Mouse (Mus musculus) hindbrain, embryonic 10.5 days (tissue): ENCODE measurements around the gene Zfp740. TPM values are rescaled to one million over a fixed set of nuclear protein-coding genes. Genes with fewer than 3 reads are reported as not detected.
"Not testable (repeated sequence)": the region's sequence is repeated elsewhere in the genome, so short reads cannot be mapped to it uniquely, and the experiment has no call there.

Source experiments
- DNase-seq: peaks from one replicate; pipeline ENCODE4 v3.0.0-alpha.2; 2017; ENCODE audit warnings: low spot score
- H3K27ac ChIP-seq: fragments of 300-500 bp; sonication (generic); 2 replicates; pipeline ENCODE4 v1.5.1; 2016; ENCODE audit warnings: mild to moderate bottlenecking, moderate library complexity
- H3K27me3 ChIP-seq: fragments of 300-500 bp; sonication (generic); 2 replicates; pipeline ENCODE4 v1.6.1; 2016; ENCODE audit warnings: mild to moderate bottlenecking; ENCODE audit not compliant: poor library complexity, insufficient read depth, severe bottlenecking
- H3K36me3 ChIP-seq: fragments of 300-500 bp; sonication (generic); 2 replicates; pipeline ENCODE4 v1.6.1; 2016; ENCODE audit warnings: mild to moderate bottlenecking, moderate library complexity
- H3K4me1 ChIP-seq: fragments of 300-500 bp; sonication (generic); replicated peaks from 2 replicates; pipeline ENCODE4 v1.6.1; 2016; ENCODE audit warnings: mild to moderate bottlenecking
- H3K4me3 ChIP-seq: fragments of 300-500 bp; sonication (generic); 2 replicates; pipeline ENCODE4 v1.5.1; 2016; ENCODE audit warnings: mild to moderate bottlenecking, moderate library complexity
- H3K9me3 ChIP-seq: fragments of 300-500 bp; sonication (generic); 2 replicates; pipeline ENCODE4 v1.6.1; 2016; ENCODE audit warnings: mild to moderate bottlenecking, moderate library complexity
- WGBS: fragments of 180-500 bp; shearing (Covaris S2); methylation state at CpG from one replicate; pipeline ENCODE4 v1.1.7; 2016; 5-methylcytosine and 5-hydroxymethylcytosine counted together
- polyA plus RNA-seq: library from polyadenylated mRNA; unstranded; fragments of >200 nt; fragmentation: Nextera tagmentation; extraction: Ambion mirVana; gene quantifications from 2 replicates; pipeline ENCODE4 v1.2.1, GENCODE M21; 2016

Zfp740 gene
- 61.8 and 67.1 TPM in 2 replicates for polyA plus RNA-seq

GRCm38 (mm10) chr15:102202971-102203834, at the start of gene Zfp740:
TSS of gene Zfp740 (plus strand) at chr15:102203249.
- peak within 1 kb of the TSS; percentile 86 for H3K4me3 ChIP-seq
- peak; percentile 97 for DNase-seq
- no peaks in the 10 kb centered on the region for H3K9me3 ChIP-seq
- peaks cover 28% of the 10 kb centered on the region for H3K4me1 ChIP-seq
- no peaks in the 10 kb centered on the region for H3K27me3 ChIP-seq
- under 1% methylated on average over 68 of the region's 68 CpGs for WGBS
- peak within 1 kb of the TSS; percentile 99 for H3K27ac ChIP-seq
- peaks cover 40% of the 10 kb centered on the region for H3K36me3 ChIP-seq

GRCm38 (mm10) chr15:102155006-102155405, 48.0 kb upstream of the Zfp740 start:
- not testable (repeated sequence) for DNase-seq, H3K27ac ChIP-seq, H3K27me3 ChIP-seq, H3K36me3 ChIP-seq, H3K4me3 ChIP-seq, H3K9me3 ChIP-seq
- 92% methylated on average over 6 of the region's 6 CpGs for WGBS
- peaks cover 47% of the 10 kb centered on the region for H3K4me1 ChIP-seq

- H3K27ac ChIP-seq, result peak overlapping the region; percentile 77
- peaks cover 49% of the 10 kb centered on the region for H3K4me1 ChIP-seq
- 29% methylated on average over 20 of the region's 20 CpGs for WGBS
Measured at GRCm38 (mm10) chr15:102156836-102157235, 46.2 kb upstream of the Zfp740 start.

GRCm38 (mm10) chr15:102160415-102161060, 42.5 kb upstream of the Zfp740 start:
- WGBS, result 62% methylated on average over 27 of the region's 27 CpGs
- no peaks in the 10 kb centered on the region for H3K9me3 ChIP-seq
- 0 out of 2 replicates have a peak, but pooled peaks cover 8% of the 10 kb centered on the region for H3K27me3 ChIP-seq

More at GRCm38 (mm10) chr15:102156836-102157235, 46.2 kb upstream of the Zfp740 start:
- 0 out of 2 replicates have a peak, but pooled peaks cover 8% of the 10 kb centered on the region for H3K27me3 ChIP-seq
- no peaks in the 10 kb centered on the region for H3K36me3 ChIP-seq
- DNase-seq, result peak; percentile 50
- H3K9me3 ChIP-seq, result no peaks in the 10 kb centered on the region
- peak overlapping the region; percentile 3; the same call in 1 of the 2 replicates for H3K4me3 ChIP-seq

GRCm38 (mm10) chr15:102163900-102164693, 39.0 kb upstream of the Zfp740 start:
- WGBS, result 62% methylated on average over 3 of the region's 3 CpGs
- Histone ChIP-seq H3K27me3 (0 out of 2 replicates have a peak, but pooled peaks cover 8% of the 10 kb centered on the region), H3K4me1 (peaks cover 15% of the 10 kb centered on the region; the same call in 1 of the 2 replicates), H3K36me3 (no peaks in the 10 kb centered on the region), H3K4me3 (no peak overlapping the region), H3K27ac (no peak overlapping the region), H3K9me3 (no peaks in the 10 kb centered on the region)
- DNase-seq, result no peak

More at GRCm38 (mm10) chr15:102160415-102161060, 42.5 kb upstream of the Zfp740 start:
- Histone ChIP-seq H3K36me3 (no peaks in the 10 kb centered on the region), H3K4me3 (no peak overlapping the region), H3K27ac (peak overlapping the region; percentile 18), H3K4me1 (peaks cover 35% of the 10 kb centered on the region)
- no peak for DNase-seq

GRCm38 (mm10) chr15:102165468-102166100, 37.5 kb upstream of the Zfp740 start:
- Histone ChIP-seq H3K27ac (no peak overlapping the region), H3K36me3 (no peaks in the 10 kb centered on the region), H3K4me3 (no peak overlapping the region), H3K4me1 (peaks cover 11% of the 10 kb centered on the region; the same call in 1 of the 2 replicates), H3K27me3 (0 out of 2 replicates have a peak, but pooled peaks cover 5% of the 10 kb centered on the region), H3K9me3 (no peaks in the 10 kb centered on the region)
- DNase-seq, result no peak
- WGBS, result 59% methylated on average over 6 of the region's 6 CpGs

GRCm38 (mm10) chr15:102167620-102168021, 35.4 kb upstream of the Zfp740 start:
- Histone ChIP-seq H3K36me3 (no peaks in the 10 kb centered on the region), H3K27me3 (no peaks in the 10 kb centered on the region), H3K27ac (no peak overlapping the region), H3K4me3 (no peak overlapping the region), H3K9me3 (no peaks in the 10 kb centered on the region), H3K4me1 (0 out of 2 replicates have a peak, but pooled peaks cover 6% of the 10 kb centered on the region)
- WGBS, result 60% methylated on average over 6 of the region's 6 CpGs
- no peak for DNase-seq

GRCm38 (mm10) chr15:102169064-102169463, 34.0 kb upstream of the Zfp740 start:
- Histone ChIP-seq H3K27ac (no peak overlapping the region), H3K27me3 (no peaks in the 10 kb centered on the region)
- WGBS, result 67% methylated on average over 2 of the region's 2 CpGs

GRCm38 (mm10) chr15:102173581-102173980, 29.5 kb upstream of the Zfp740 start:
- Histone ChIP-seq H3K27ac (no peak overlapping the region), H3K36me3 (peaks cover 8% of the 10 kb centered on the region; the same call in 1 of the 2 replicates), H3K4me3 (no peak overlapping the region), H3K27me3 (no peaks in the 10 kb centered on the region), H3K4me1 (no peaks in the 10 kb centered on the region), H3K9me3 (no peaks in the 10 kb centered on the region)
- no peak for DNase-seq
- 88% methylated on average over 3 of the region's 3 CpGs for WGBS

More at GRCm38 (mm10) chr15:102169064-102169463, 34.0 kb upstream of the Zfp740 start:
- Histone ChIP-seq H3K4me3 (no peak overlapping the region), H3K36me3 (no peaks in the 10 kb centered on the region), H3K4me1 (0 out of 2 replicates have a peak, but pooled peaks cover 6% of the 10 kb centered on the region), H3K9me3 (no peaks in the 10 kb centered on the region)
- DNase-seq, result no peak

- no peaks in the 10 kb centered on the region for H3K27me3 ChIP-seq
- no peaks in the 10 kb centered on the region for H3K9me3 ChIP-seq
- no peak overlapping the region for H3K27ac ChIP-seq
- DNase-seq, result no peak
- H3K36me3 ChIP-seq, result peaks cover 16% of the 10 kb centered on the region; the same call in 1 of the 2 replicates
- WGBS, result 91% methylated on average over 16 of the region's 16 CpGs
- H3K4me1 ChIP-seq, result no peaks in the 10 kb centered on the region
- no peak overlapping the region for H3K4me3 ChIP-seq
Measured at GRCm38 (mm10) chr15:102175736-102176319, 27.2 kb upstream of the Zfp740 start.

GRCm38 (mm10) chr15:102176571-102177316, 26.3 kb upstream of the Zfp740 start:
- Histone ChIP-seq H3K4me1 (no peaks in the 10 kb centered on the region), H3K36me3 (peaks cover 16% of the 10 kb centered on the region; the same call in 1 of the 2 replicates), H3K27ac (no peak overlapping the region), H3K4me3 (no peak overlapping the region), H3K9me3 (no peaks in the 10 kb centered on the region), H3K27me3 (no peaks in the 10 kb centered on the region)
- 92% methylated on average over 7 of the region's 7 CpGs for WGBS
- no peak for DNase-seq
